Mouse (Mus musculus): Measurements from ENCODE around the gene Gm11237.
"Not testable (repeated sequence)": the region's sequence is repeated elsewhere in the genome, so short reads cannot be mapped to it uniquely, and the experiment has no call there.

Gene Gm11237

GRCm38 (mm10) chr4:73622684-73623083, at the start of gene Gm11237:
Gm11237 (plus strand) TSS chr4:73622984.
- not testable (repeated sequence) for DNase-seq

GRCm38 (mm10) chr4:73599248-73599647, 23.5 kb upstream of the Gm11237 start:
- no peak for DNase-seq

GRCm38 (mm10) chr4:73607581-73607980, 15.2 kb upstream of the Gm11237 start, which contains the start of gene Gm11238:
Gm11238 (plus strand) TSS chr4:73607881.
- DNase-seq = not testable (repeated sequence)

- not testable (repeated sequence) for DNase-seq
These were observed 15.0 kb downstream of the Gm11237 start, which contains the start of gene Gm11236 for GRCm38 (mm10) chr4:73637821-73638220. Gm11236 (plus strand) TSS chr4:73638121.

- DNase-seq = not testable (repeated sequence)
These were observed 39.1 kb downstream of the Gm11237 start for GRCm38 (mm10) chr4:73661864-73662263.

- DNase-seq = not testable (repeated sequence)
These were observed 45.3 kb downstream of the Gm11237 start, which contains the start of gene Gm11239 for GRCm38 (mm10) chr4:73668054-73668453. Gm11239 (plus strand) TSS chr4:73668354.

Measured in lung, postnatal 4 days (tissue).